Mouse (Mus musculus) liver, embryonic 13.5 days (tissue): Measurements from ENCODE around the gene Elof1. TPM values are rescaled to one million over a fixed set of nuclear protein-coding genes. Genes with fewer than 3 reads are reported as not detected.
A peak's percentile ranks its signal among the peaks of the same experiment; 100 is the strongest.
"Not testable (repeated sequence)": the region's sequence is repeated elsewhere in the genome, so short reads cannot be mapped to it uniquely, and the experiment has no call there.

Source experiments
- ATAC-seq: fragments of 200-750 bp; cut with Nextera tagmentation; 2 replicates; pipeline ENCODE4 v1.8.0; 2017; ENCODE audit warnings: low read depth, mild to moderate bottlenecking, moderate number of reproducible peaks, moderate library complexity
- DNase-seq: peaks from one replicate; pipeline ENCODE4 v3.0.0; 2022
- H3K27ac ChIP-seq: fragments of 300-500 bp; sonication (generic); 2 replicates; pipeline ENCODE4 v1.5.1; 2015; ENCODE audit warnings: moderate library complexity, mild to moderate bottlenecking, inconsistent platforms
- H3K27me3 ChIP-seq: fragments of 300-500 bp; sonication (generic); 2 replicates; pipeline ENCODE4 v1.6.1; 2015; ENCODE audit warnings: mild to moderate bottlenecking, inconsistent platforms
- H3K36me3 ChIP-seq: fragments of 300-500 bp; sonication (generic); 2 replicates; pipeline ENCODE4 v1.6.1; 2015; ENCODE audit warnings: mild to moderate bottlenecking, inconsistent platforms
- H3K4me1 ChIP-seq: fragments of 300-500 bp; sonication (generic); replicated peaks from 2 replicates; pipeline ENCODE4 v1.6.1; 2015; ENCODE audit warnings: inconsistent platforms
- H3K4me2 ChIP-seq: fragments of 300-500 bp; sonication (generic); 2 replicates; pipeline ENCODE4 v1.6.1; 2015; ENCODE audit warnings: inconsistent platforms, mild to moderate bottlenecking, moderate library complexity
- H3K4me3 ChIP-seq: fragments of 300-500 bp; sonication (generic); replicated peaks from 2 replicates; pipeline ENCODE4 v1.5.1; 2015; ENCODE audit warnings: mild to moderate bottlenecking, inconsistent platforms
- H3K9ac ChIP-seq: fragments of 300-500 bp; sonication (generic); 2 replicates; pipeline ENCODE4 v1.6.1; 2015; ENCODE audit warnings: mild to moderate bottlenecking, inconsistent platforms
- H3K9me3 ChIP-seq: fragments of 300-500 bp; sonication (generic); replicated peaks from 2 replicates; pipeline ENCODE4 v1.6.1; 2016; ENCODE audit warnings: inconsistent platforms
- WGBS: fragments of 180-500 bp; shearing (Covaris S2); methylation state at CpG from one replicate; pipeline ENCODE4 v1.1.7; 2015; ENCODE audit not compliant: insufficient replicate concordance; 5-methylcytosine and 5-hydroxymethylcytosine counted together
- polyA plus RNA-seq: library from polyadenylated mRNA; unstranded; fragments of >200 nt; fragmentation: Nextera tagmentation; extraction: Ambion mirVana; gene quantifications from 2 replicates; pipeline ENCODE4 v1.2.1, GENCODE M21; 2015

Gene Elof1
- polyA plus RNA-seq, 1 experiment from 2014 or later: 109 TPM

GRCm38 (mm10) chr9:22086012-22086411 lies 31.0 kb downstream of the Elof1 start:
- peak overlapping the region; percentile 70 for H3K27ac ChIP-seq
- no peaks in the 10 kb centered on the region for H3K9me3 ChIP-seq
- peak overlapping the region; percentile 82 for H3K4me2 ChIP-seq
- peak overlapping the region; percentile 78 for H3K4me3 ChIP-seq
- H3K9ac ChIP-seq: peak overlapping the region; percentile 82
- ATAC-seq: no peak
- WGBS: 88% methylated on average over 6 of the region's 6 CpGs
- peaks cover 36% of the 10 kb centered on the region for H3K4me1 ChIP-seq
- no peaks in the 10 kb centered on the region for H3K27me3 ChIP-seq
- no peak for DNase-seq
- H3K36me3 ChIP-seq: peaks cover 14% of the 10 kb centered on the region; the same call in 1 of the 2 replicates

GRCm38 (mm10) chr9:22085022-22085834 lies 31.7 kb downstream of the Elof1 start, which contains the start of gene Ecsit:
Gene Ecsit, minus strand, starts transcription at chr9:22085438.
- Histone ChIP-seq H3K4me1 (peaks cover 36% of the 10 kb centered on the region), H3K36me3 (peaks cover 16% of the 10 kb centered on the region), H3K9me3 (no peaks in the 10 kb centered on the region), H3K27ac (peak within 1 kb of the TSS; percentile 70), H3K9ac (peak within 1 kb of the TSS; percentile 82), H3K4me2 (peak within 1 kb of the TSS; percentile 82), H3K4me3 (peak within 1 kb of the TSS; percentile 78), H3K27me3 (no peaks in the 10 kb centered on the region)
- DNase-seq: peak; percentile 94
- ATAC-seq: peak; percentile 98
- under 1% methylated on average over 48 of the region's 48 CpGs for WGBS

- WGBS: 26% methylated on average over 4 of the region's 4 CpGs
- peaks cover 36% of the 10 kb centered on the region for H3K4me1 ChIP-seq
- H3K4me3 ChIP-seq: peak overlapping the region; percentile 78
- H3K27ac ChIP-seq: peak overlapping the region; percentile 56; the same call in 1 of the 2 replicates
- peak overlapping the region; percentile 82 for H3K9ac ChIP-seq
- peak overlapping the region; percentile 82 for H3K4me2 ChIP-seq
- no peaks in the 10 kb centered on the region for H3K27me3 ChIP-seq
- H3K36me3 ChIP-seq: peaks cover 21% of the 10 kb centered on the region
- ATAC-seq (no peak), DNase-seq (no peak)
- H3K9me3 ChIP-seq: no peaks in the 10 kb centered on the region
Observed at GRCm38 (mm10) chr9:22084667-22085021, 32.3 kb downstream of the Elof1 start.

GRCm38 (mm10) chr9:22076223-22076622 lies 40.7 kb downstream of the Elof1 start:
- DNase-seq: no peak
- H3K27me3 ChIP-seq: no peaks in the 10 kb centered on the region
- 90% methylated on average over 23 of the region's 23 CpGs for WGBS
- H3K36me3 ChIP-seq: peaks cover 50% of the 10 kb centered on the region
- ATAC-seq: no peak
- H3K4me1 ChIP-seq: peaks cover 7% of the 10 kb centered on the region
- H3K9me3 ChIP-seq: no peaks in the 10 kb centered on the region
- no peak overlapping the region for H3K4me3 ChIP-seq
- no peak overlapping the region for H3K9ac ChIP-seq
- no peak overlapping the region for H3K4me2 ChIP-seq
- no peak overlapping the region for H3K27ac ChIP-seq

GRCm38 (mm10) chr9:22075778-22076177 lies 41.2 kb downstream of the Elof1 start:
- not testable (repeated sequence) for H3K4me2 ChIP-seq, H3K27me3 ChIP-seq, H3K27ac ChIP-seq, DNase-seq, H3K4me1 ChIP-seq, H3K9me3 ChIP-seq, H3K4me3 ChIP-seq, ATAC-seq, H3K9ac ChIP-seq
- WGBS: 77% methylated on average over 5 of the region's 5 CpGs
- peaks cover 50% of the 10 kb centered on the region for H3K36me3 ChIP-seq

GRCm38 (mm10) chr9:22072276-22072675 lies 44.7 kb downstream of the Elof1 start:
- 86% methylated on average over 4 of the region's 4 CpGs for WGBS
- H3K4me2 ChIP-seq: no peak overlapping the region
- peaks cover 21% of the 10 kb centered on the region for H3K4me1 ChIP-seq
- H3K27me3 ChIP-seq: no peaks in the 10 kb centered on the region
- no peak overlapping the region for H3K27ac ChIP-seq
- H3K9ac ChIP-seq: no peak overlapping the region
- H3K4me3 ChIP-seq: no peak overlapping the region
- peaks cover 60% of the 10 kb centered on the region for H3K36me3 ChIP-seq
- ATAC-seq (no peak), DNase-seq (no peak)
- no peaks in the 10 kb centered on the region for H3K9me3 ChIP-seq

- peak; percentile 94 for ATAC-seq
- under 1% methylated on average over 85 of the region's 87 CpGs for WGBS
- Histone ChIP-seq H3K4me1 (peaks cover 21% of the 10 kb centered on the region), H3K36me3 (peaks cover 56% of the 10 kb centered on the region), H3K4me2 (peak within 1 kb of the TSS; percentile 76), H3K9ac (peak within 1 kb of the TSS; percentile 91), H3K4me3 (peak within 1 kb of the TSS; percentile 88), H3K27me3 (no peaks in the 10 kb centered on the region), H3K9me3 (no peaks in the 10 kb centered on the region), H3K27ac (peak within 1 kb of the TSS; percentile 94)
- peak; percentile 95 for DNase-seq
Observed at GRCm38 (mm10) chr9:22070791-22071573, 46.0 kb downstream of the Elof1 start, which contains the start of the genes Gm49318 and Zfp653. Gene Gm49318, minus strand, starts transcription at chr9:22071259. Gene Zfp653, minus strand, starts transcription at chr9:22071376.

GRCm38 (mm10) chr9:22069881-22070553 lies 47.0 kb downstream of the Elof1 start:
- Histone ChIP-seq H3K4me1 (peaks cover 21% of the 10 kb centered on the region), H3K4me3 (peak overlapping the region; percentile 88), H3K9me3 (no peaks in the 10 kb centered on the region), H3K4me2 (peak overlapping the region; percentile 76), H3K27ac (peak overlapping the region; percentile 94), H3K36me3 (peaks cover 63% of the 10 kb centered on the region), H3K9ac (peak overlapping the region; percentile 91), H3K27me3 (no peaks in the 10 kb centered on the region)
- 0 out of 2 replicates have a peak, but pooled peaks have one; percentile 0 for ATAC-seq
- DNase-seq: no peak
- 62% methylated on average over 4 of the region's 4 CpGs for WGBS

GRCm38 (mm10) chr9:22067195-22067594 lies 49.8 kb downstream of the Elof1 start:
- 83% methylated on average over 5 of the region's 5 CpGs for WGBS
- no peaks in the 10 kb centered on the region for H3K27me3 ChIP-seq
- H3K27ac ChIP-seq: no peak overlapping the region
- no peak overlapping the region for H3K4me3 ChIP-seq
- peaks cover 21% of the 10 kb centered on the region for H3K4me1 ChIP-seq
- H3K4me2 ChIP-seq: no peak overlapping the region
- H3K36me3 ChIP-seq: peaks cover 67% of the 10 kb centered on the region
- ATAC-seq (no peak), DNase-seq (no peak)
- H3K9ac ChIP-seq: no peak overlapping the region
- H3K9me3 ChIP-seq: no peaks in the 10 kb centered on the region

- Histone ChIP-seq H3K4me1 (peaks cover 14% of the 10 kb centered on the region), H3K4me3 (no peak overlapping the region), H3K9ac (no peak overlapping the region), H3K27me3 (no peaks in the 10 kb centered on the region), H3K36me3 (peaks cover 66% of the 10 kb centered on the region), H3K9me3 (no peaks in the 10 kb centered on the region), H3K27ac (no peak overlapping the region), H3K4me2 (no peak overlapping the region)
- 43% methylated on average over 3 of the region's 3 CpGs for WGBS
- ATAC-seq (no peak), DNase-seq (no peak)
Observed at GRCm38 (mm10) chr9:22066433-22066832, 50.5 kb downstream of the Elof1 start.

GRCm38 (mm10) chr9:22065642-22066041 lies 51.3 kb downstream of the Elof1 start:
- WGBS: 77% methylated on average over 11 of the region's 11 CpGs
- no peak overlapping the region for H3K9ac ChIP-seq
- peaks cover 66% of the 10 kb centered on the region for H3K36me3 ChIP-seq
- no peaks in the 10 kb centered on the region for H3K27me3 ChIP-seq
- no peak overlapping the region for H3K4me2 ChIP-seq
- 0 out of 2 replicates have a peak, but pooled peaks have one; percentile 16 for ATAC-seq
- H3K9me3 ChIP-seq: no peaks in the 10 kb centered on the region
- H3K4me1 ChIP-seq: peaks cover 14% of the 10 kb centered on the region
- H3K27ac ChIP-seq: no peak overlapping the region
- H3K4me3 ChIP-seq: no peak overlapping the region
- no peak for DNase-seq
